Mouse (Mus musculus): ENCODE results near the gene Tjp3.

DNA sequence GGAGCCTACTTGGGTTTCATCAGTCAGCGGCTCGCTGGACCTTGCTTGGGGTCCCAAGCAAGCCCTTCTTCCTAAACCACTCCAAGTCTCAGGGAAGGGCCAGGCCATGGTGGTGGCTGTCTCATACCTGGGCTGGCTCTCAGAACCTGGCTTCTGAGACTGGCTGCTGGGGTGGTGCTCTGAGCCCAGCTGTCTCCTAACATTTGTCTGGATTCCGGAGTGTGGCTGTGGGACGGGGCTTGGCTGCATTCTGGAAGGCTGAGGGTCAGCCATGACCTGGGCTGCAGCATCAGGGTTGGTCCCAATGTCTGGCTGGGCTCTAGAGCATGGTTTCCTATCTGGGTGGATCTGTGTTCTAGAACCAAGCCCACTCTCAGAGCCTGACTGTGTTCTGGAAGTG is 45.2 kb upstream of the Tjp3 start:
- no peak for TF ChIP-seq GATA1 (IDR thresholded peaks at IDR 0.05; ENCODE audit: low read length)
- TF ChIP-seq TAL1 (IDR thresholded peaks at IDR 0.05; ENCODE audit: low read length): no peak

Measured in erythroblast, embryonic 14.5 days (primary cell).